Mouse (Mus musculus) kidney, postnatal 14 days (tissue): ENCODE results near the gene Gemin5.
"Not testable (repeated sequence)": the region's sequence is repeated elsewhere in the genome, so short reads cannot be mapped to it uniquely, and the experiment has no call there.

Source experiments
- DNase-seq: peaks from one replicate; pipeline ENCODE4 v3.0.0; 2022; ENCODE audit warnings: mixed read lengths

Gemin5 gene

GRCm38 (mm10) chr11:58107009-58107408, 61.3 kb downstream of the Gemin5 start:
- DNase-seq: no peak

GRCm38 (mm10) chr11:58104351-58104791, 64.0 kb downstream of the Gemin5 start:
- DNase-seq: no peak

GRCm38 (mm10) chr11:58103697-58104306, 64.5 kb downstream of the Gemin5 start, which contains the start of gene Cnot8:
TSS of gene Cnot8 (plus strand) at chr11:58104153.
- DNase-seq: peak; percentile 100

- DNase-seq: no peak
Measured at GRCm38 (mm10) chr11:58103344-58103653, 65.0 kb downstream of the Gemin5 start.

GRCm38 (mm10) chr11:58102581-58103343, 65.6 kb downstream of the Gemin5 start:
- no peak for DNase-seq

- DNase-seq: no peak
Measured at GRCm38 (mm10) chr11:58102146-58102545, 66.2 kb downstream of the Gemin5 start.

- no peak for DNase-seq
Measured at GRCm38 (mm10) chr11:58101194-58101720, 67.1 kb downstream of the Gemin5 start.

- DNase-seq: no peak
Measured at GRCm38 (mm10) chr11:58100006-58100405, 68.3 kb downstream of the Gemin5 start.

- DNase-seq: not testable (repeated sequence)
Measured at GRCm38 (mm10) chr11:58098366-58098720, 70.0 kb downstream of the Gemin5 start.

GRCm38 (mm10) chr11:58097621-58098365, 70.5 kb downstream of the Gemin5 start:
- peak; percentile 24 for DNase-seq

- no peak for DNase-seq
Measured at GRCm38 (mm10) chr11:58096821-58097620, 71.3 kb downstream of the Gemin5 start.

- DNase-seq: no peak
Measured at GRCm38 (mm10) chr11:58096160-58096559, 72.2 kb downstream of the Gemin5 start.

- DNase-seq: no peak
Measured at GRCm38 (mm10) chr11:58095561-58095960, 72.8 kb downstream of the Gemin5 start.

GRCm38 (mm10) chr11:58094766-58095165, 73.6 kb downstream of the Gemin5 start:
- DNase-seq: no peak

GRCm38 (mm10) chr11:58093021-58093528, 75.3 kb downstream of the Gemin5 start, which contains the start of gene Gm12248:
TSS of gene Gm12248 (minus strand) at chr11:58093134.
- peak; percentile 28 for DNase-seq

GRCm38 (mm10) chr11:58092541-58092940, 75.8 kb downstream of the Gemin5 start:
- DNase-seq: no peak

- no peak for DNase-seq
Measured at GRCm38 (mm10) chr11:58081716-58082115, 86.6 kb downstream of the Gemin5 start.

- no peak for DNase-seq
Measured at GRCm38 (mm10) chr11:58077270-58077669, 91.1 kb downstream of the Gemin5 start.

- DNase-seq: no peak
Measured at GRCm38 (mm10) chr11:58072978-58073377, 95.4 kb downstream of the Gemin5 start.
